Mouse (Mus musculus) MEL (cell line): ENCODE measurements around the gene C9. TPM values are rescaled to one million over a fixed set of nuclear protein-coding genes. Genes with fewer than 3 reads are reported as not detected.

ENCODE experiments used
- DNase-seq: peaks from one replicate; pipeline ENCODE4 v3.0.0; 2011; ENCODE audit warnings: low read depth, low spot score
- H3K27ac ChIP-seq: 2 replicates; pipeline ENCODE4 v1.5.1; 2012; ENCODE audit warnings: low read depth, mild to moderate bottlenecking, control low read depth, low read length, moderate library complexity; ENCODE audit not compliant: control insufficient read depth
- H3K27me3 ChIP-seq, 2 experiments: fragments of 150-350 bp in 1 of 2; sonication (generic) in 1 of 2; 2 replicates each; pipeline ENCODE4 v1.6.1; 2012; ENCODE audit warnings: low read length in 2 of 2, mild to moderate bottlenecking in 2 of 2, improper control_type of control experiment in 1 of 2, moderate library complexity in 1 of 2; ENCODE audit not compliant: insufficient read depth in 2 of 2, control insufficient read depth in 1 of 2
- H3K36me3 ChIP-seq, 2 experiments: 2 replicates each; pipeline ENCODE4 v1.6.1; 2012 to 2014; ENCODE audit warnings: low read length in 2 of 2, improper control_type of control experiment in 1 of 2, inconsistent platforms in 1 of 2, mild to moderate bottlenecking in 1 of 2; ENCODE audit not compliant: insufficient read depth in 2 of 2, control insufficient read depth in 1 of 2
- H3K4me1 ChIP-seq, 2 experiments: fragments of 150-350 bp in 1 of 2; sonication (generic) in 1 of 2; 2 replicates each; pipeline ENCODE4 v1.6.1; 2012; ENCODE audit warnings: low read length in 2 of 2, improper control_type of control experiment in 1 of 2, mild to moderate bottlenecking in 1 of 2; ENCODE audit not compliant: insufficient read depth in 2 of 2, control insufficient read depth in 1 of 2
- H3K4me3 ChIP-seq, 2 experiments: fragments of 150-350 bp in 1 of 2; sonication (generic) in 1 of 2; 2 replicates each; pipeline ENCODE4 v1.5.1; 2012; ENCODE audit warnings: low read depth in 2 of 2, low read length in 2 of 2, mild to moderate bottlenecking in 2 of 2, moderate library complexity in 2 of 2, control low read depth in 1 of 2, improper control_type of control experiment in 1 of 2; ENCODE audit not compliant: control insufficient read depth in 1 of 2, insufficient read depth in 1 of 2
- H3K79me2 ChIP-seq: 2 replicates; pipeline ENCODE4 v1.6.1; 2012; ENCODE audit warnings: mild to moderate bottlenecking, low read length, moderate library complexity; ENCODE audit not compliant: control insufficient read depth, poor library complexity, insufficient read depth
- H3K9ac ChIP-seq: 2 replicates; pipeline ENCODE4 v1.6.1; 2012; ENCODE audit warnings: low read depth, mild to moderate bottlenecking, control low read depth, low read length, moderate library complexity; ENCODE audit not compliant: control insufficient read depth, poor library complexity, severe bottlenecking
- H3K9me3 ChIP-seq: fragments of 150-350 bp; sonication (generic); replicated peaks from 2 replicates; pipeline ENCODE4 v1.6.1; 2012; ENCODE audit warnings: mild to moderate bottlenecking, low read length, improper control_type of control experiment, moderate library complexity; ENCODE audit not compliant: insufficient read depth
- BHLHE40 ChIP-seq: IDR thresholded peaks from 2 replicates; pipeline ENCODE4 v1.6.1; 2012; ENCODE audit warnings: low read depth, mild to moderate bottlenecking, inconsistent platforms, low read length, improper control_type of control experiment, borderline replicate concordance
- EP300 ChIP-seq, 2 experiments: IDR thresholded peaks; 2 replicates each; pipeline ENCODE4 v1.6.1; 2011; ENCODE audit warnings: improper control_type of control experiment in 2 of 2, low read length in 2 of 2, low read depth in 1 of 2, mild to moderate bottlenecking in 1 of 2
- ETS1 ChIP-seq: IDR thresholded peaks from 2 replicates; pipeline ENCODE4 v1.6.1; 2012; ENCODE audit warnings: low read depth, mild to moderate bottlenecking, inconsistent platforms, low read length, improper control_type of control experiment, moderate library complexity
- GATA1 ChIP-seq: IDR thresholded peaks from 2 replicates; pipeline ENCODE4 v1.6.1; 2011; ENCODE audit warnings: low read depth, low read length, improper control_type of control experiment
- HCFC1 ChIP-seq: IDR thresholded peaks from 2 replicates; pipeline ENCODE4 v1.6.1; 2012; ENCODE audit warnings: low read depth, mild to moderate bottlenecking, inconsistent platforms, low read length, improper control_type of control experiment, moderate library complexity
- JUND ChIP-seq: IDR thresholded peaks from 2 replicates; pipeline ENCODE4 v1.6.1; 2011; ENCODE audit warnings: low read depth, mild to moderate bottlenecking, improper control_type of control experiment, low read length
- KAT2A ChIP-seq: conservative IDR thresholded peaks from 2 replicates; pipeline ENCODE4 v1.6.1; 2012; ENCODE audit warnings: low read depth, low read length, improper control_type of control experiment, inconsistent platforms
- MAZ ChIP-seq: IDR thresholded peaks from 2 replicates; pipeline ENCODE4 v1.6.1; 2012; ENCODE audit warnings: low read depth, mild to moderate bottlenecking, inconsistent platforms, low read length, improper control_type of control experiment
- MYC ChIP-seq: IDR thresholded peaks from 2 replicates; pipeline ENCODE4 v1.6.1; 2011; ENCODE audit warnings: low read depth, mild to moderate bottlenecking, low read length, improper control_type of control experiment, moderate library complexity
- POLR2A ChIP-seq, 2 experiments: IDR thresholded peaks; 2 replicates each; pipeline ENCODE4 v1.6.1; 2011 to 2012; ENCODE audit warnings: low read length in 2 of 2, mild to moderate bottlenecking in 2 of 2, control low read depth in 1 of 2, improper control_type of control experiment in 1 of 2, low read depth in 1 of 2, moderate library complexity in 1 of 2; ENCODE audit not compliant: control insufficient read depth in 1 of 2, insufficient read depth in 1 of 2, poor library complexity in 1 of 2
- POLR2AphosphoS2 ChIP-seq: IDR thresholded peaks from 2 replicates; pipeline ENCODE4 v1.6.1; 2011; ENCODE audit warnings: low read length, improper control_type of control experiment
- RAD21 ChIP-seq: IDR thresholded peaks from 2 replicates; pipeline ENCODE4 v1.6.1; 2011; ENCODE audit warnings: mild to moderate bottlenecking, low read depth, low read length, improper control_type of control experiment
- RCOR1 ChIP-seq: IDR thresholded peaks from 2 replicates; pipeline ENCODE4 v1.6.1; 2012; ENCODE audit warnings: low read depth, mild to moderate bottlenecking, inconsistent platforms, low read length, improper control_type of control experiment
- TCF12 ChIP-seq: IDR thresholded peaks from 2 replicates; pipeline ENCODE4 v1.6.1; 2014; ENCODE audit warnings: low read depth, mild to moderate bottlenecking, inconsistent platforms, low read length, improper control_type of control experiment, moderate library complexity
- UBTF ChIP-seq: IDR thresholded peaks from 2 replicates; pipeline ENCODE4 v1.6.1; 2012; ENCODE audit warnings: low read depth, mild to moderate bottlenecking, inconsistent platforms, low read length, improper control_type of control experiment, moderate library complexity, borderline replicate concordance; ENCODE audit not compliant: insufficient read depth
- USF2 ChIP-seq, 2 experiments: IDR thresholded peaks; 2 replicates each; pipeline ENCODE4 v1.6.1; 2011 to 2012; ENCODE audit warnings: improper control_type of control experiment in 2 of 2, low read length in 2 of 2, borderline replicate concordance in 1 of 2, inconsistent platforms in 1 of 2, low read depth in 1 of 2, mild to moderate bottlenecking in 1 of 2; ENCODE audit not compliant: insufficient read depth in 1 of 2
- polyA plus RNA-seq, 2 experiments: library from polyadenylated mRNA; stranded (reverse) in 1 of 2; unstranded in 1 of 2; fragments of >175 nt in 1 of 2; fragments of >200 nt in 1 of 2; gene quantifications; 2 replicates each; pipeline versions ENCODE4 v1.2.1 to v1.2.4; 2012; ENCODE audit warnings: low replicate concordance in 2 of 2, low read depth in 1 of 2; ENCODE audit not compliant: insufficient read length in 2 of 2, insufficient read depth in 1 of 2, missing spikeins in 1 of 2
- total RNA-seq: library from RNA; depleted of rRNA; stranded (reverse); fragments of 300-350 nt; gene quantifications from 2 replicates; pipeline ENCODE4 v1.2.3, GENCODE M21; 2012

C9 gene
- total and polyA plus RNA-seq, 3 experiments, result not detected

DNA sequence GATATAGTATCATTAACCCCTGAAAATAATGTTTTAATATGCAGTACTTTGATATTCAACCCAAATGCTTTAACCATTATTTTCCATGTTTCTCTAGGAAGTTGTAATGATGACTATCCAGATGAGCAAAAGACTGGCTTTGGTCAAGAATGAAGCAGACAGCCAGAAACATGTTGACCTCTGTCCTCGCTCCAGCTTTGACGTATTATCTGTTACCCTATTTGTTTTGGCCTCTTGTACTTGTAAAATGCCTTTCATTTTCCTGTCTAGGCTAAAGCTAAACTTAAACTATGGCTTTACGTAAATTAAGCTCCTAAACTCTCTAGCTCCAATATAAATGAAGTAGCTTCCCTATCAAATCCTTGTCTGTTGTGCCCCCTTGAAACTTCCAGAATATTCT lies 6.4 kb upstream of the C9 start:
- Histone ChIP-seq H3K4me1 (no peaks in the 10 kb centered on the region), H3K4me3 (no peak overlapping the region), H3K27me3 (peaks cover 2 to 5% of the 10 kb centered on the region in 2 experiments; a peak in 3 of 4 replicates), H3K9ac (no peak overlapping the region), H3K27ac (no peak overlapping the region), H3K36me3 (no peaks in the 10 kb centered on the region), H3K9me3 (no peaks in the 10 kb centered on the region), H3K79me2 (no peaks in the 10 kb centered on the region)
- no peak for DNase-seq
- no peak for TF ChIP-seq POLR2AphosphoS2
- no peak for TF ChIP-seq UBTF
- TF ChIP-seq RCOR1, result no peak
- no peak for TF ChIP-seq MAZ
- no peak for TF ChIP-seq BHLHE40
- no peak for TF ChIP-seq HCFC1
- TF ChIP-seq MYC, result no peak
- no peak for TF ChIP-seq JUND
- TF ChIP-seq TCF12, result no peak
- no peak for TF ChIP-seq RAD21
- TF ChIP-seq ETS1, result no peak
- no peak for TF ChIP-seq GATA1
- TF ChIP-seq USF2 (IDR thresholded peaks at IDR 0.05; ENCODE audit: borderline replicate concordance in 1 of 2, insufficient read depth in 1 of 2, low read depth in 1 of 2, low read length in 2 of 2), result no peak
- no peak for TF ChIP-seq KAT2A

DNA sequence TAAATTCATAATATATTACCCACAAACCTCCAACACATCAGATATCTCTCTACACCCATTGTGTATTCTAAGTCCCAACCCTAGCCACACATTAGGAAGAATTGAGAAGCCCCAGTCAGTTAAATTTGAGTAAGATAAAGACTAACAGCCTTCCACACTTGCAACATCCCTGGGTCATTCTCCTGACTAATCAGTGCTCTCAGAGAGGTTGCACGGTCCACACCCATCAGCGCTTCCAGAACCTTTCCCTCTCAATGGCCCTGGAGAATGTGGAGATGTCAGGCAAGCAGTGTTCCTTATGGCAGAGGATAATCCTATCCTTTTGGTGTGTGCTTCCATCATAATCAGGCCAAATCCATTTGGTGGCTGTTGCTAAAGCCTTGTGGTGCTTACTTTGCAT lies 675 bp upstream of the C9 start:
- H3K79me2 ChIP-seq, result no peaks in the 10 kb centered on the region
- H3K36me3 ChIP-seq, result no peaks in the 10 kb centered on the region
- TF ChIP-seq KAT2A (no peak), EP300 (IDR thresholded peaks at IDR 0.05; ENCODE audit: low read depth in 1 of 2, low read length in 2 of 2) (no peak), POLR2A (IDR thresholded peaks at IDR 0.05; ENCODE audit: control insufficient read depth in 1 of 2, insufficient read depth in 1 of 2, low read depth in 1 of 2, low read length in 2 of 2, poor library complexity in 1 of 2) (no peak), ETS1 (no peak)
- H3K4me3 ChIP-seq, result no peak overlapping the region
- no peaks in the 10 kb centered on the region for H3K4me1 ChIP-seq
- no peak for DNase-seq
- no peak overlapping the region for H3K9ac ChIP-seq
- H3K9me3 ChIP-seq, result no peaks in the 10 kb centered on the region
- peaks cover 5 to 6% of the 10 kb centered on the region in 2 experiments for H3K27me3 ChIP-seq
- H3K27ac ChIP-seq, result no peak overlapping the region
